Mouse (Mus musculus) neural tube, embryonic 11.5 days (tissue): Measurements from ENCODE around the gene Zfp791. TPM values are rescaled to one million over a fixed set of nuclear protein-coding genes. Genes with fewer than 3 reads are reported as not detected.

Experiments used
- ATAC-seq: fragments of 200-750 bp; cut with Nextera tagmentation; 2 replicates; pipeline ENCODE4 v1.8.0; 2017; ENCODE audit warnings: moderate number of reproducible peaks, mild to moderate bottlenecking, moderate TSS enrichment, moderate library complexity; ENCODE audit not compliant: insufficient read depth, low FRiP score, low TSS enrichment
- DNase-seq: peaks from one replicate; pipeline ENCODE4 v3.0.0-alpha.2; 2015; ENCODE audit warnings: low spot score
- H3K27ac ChIP-seq: fragments of 300-500 bp; sonication (generic); 2 replicates; pipeline ENCODE4 v1.5.1; 2014; ENCODE audit warnings: low read depth, mild to moderate bottlenecking, low read length
- H3K27me3 ChIP-seq: fragments of 300-500 bp; sonication (generic); 2 replicates; pipeline ENCODE4 v1.6.1; 2014; ENCODE audit warnings: mild to moderate bottlenecking, low read length, mixed read lengths; ENCODE audit not compliant: control insufficient read depth, insufficient read depth
- H3K36me3 ChIP-seq: fragments of 300-500 bp; sonication (generic); 2 replicates; pipeline ENCODE4 v1.6.1; 2014; ENCODE audit warnings: mild to moderate bottlenecking, low read length, moderate library complexity, mixed read lengths; ENCODE audit not compliant: control insufficient read depth, insufficient read depth
- H3K4me1 ChIP-seq: fragments of 300-500 bp; sonication (generic); 2 replicates; pipeline ENCODE4 v1.6.1; 2014; ENCODE audit warnings: low read length, mixed read lengths; ENCODE audit not compliant: control insufficient read depth, insufficient read depth
- H3K4me2 ChIP-seq: fragments of 300-500 bp; sonication (generic); 2 replicates; pipeline ENCODE4 v1.6.1; 2014; ENCODE audit warnings: low read depth, mild to moderate bottlenecking, moderate library complexity
- H3K4me3 ChIP-seq: fragments of 300-500 bp; sonication (generic); 2 replicates; pipeline ENCODE4 v1.5.1; 2014; ENCODE audit warnings: low read depth, low read length
- H3K9ac ChIP-seq: fragments of 300-500 bp; sonication (generic); 2 replicates; pipeline ENCODE4 v1.6.1; 2014; ENCODE audit warnings: mild to moderate bottlenecking, low read length
- H3K9me3 ChIP-seq: fragments of 300-500 bp; sonication (generic); 2 replicates; pipeline ENCODE4 v1.6.1; 2016; ENCODE audit warnings: low read length; ENCODE audit not compliant: control insufficient read depth
- WGBS: fragments of 180-500 bp; shearing (Covaris S2); extraction: QIAGEN DNeasy Blood & Tissue Kit; methylation state at CpG from one replicate; pipeline ENCODE4 v1.1.7; 2014; 5-methylcytosine and 5-hydroxymethylcytosine counted together
- polyA plus RNA-seq: library from polyadenylated mRNA; unstranded; fragments of >200 nt; fragmentation: Nextera tagmentation; extraction: Ambion mirVana; gene quantifications from 2 replicates; pipeline ENCODE4 v1.2.1, GENCODE M21; 2014

Zfp791 gene
- polyA plus RNA-seq, 1 experiment from 2014 or later: 1.7 TPM

- 2% methylated on average over 25 of the region's 25 CpGs for WGBS
- H3K27ac ChIP-seq: no peak overlapping the region
Measured at GRCm38 (mm10) chr8:85080214-85080531, 42.7 kb downstream of the Zfp791 start.

GRCm38 (mm10) chr8:85076993-85077392 lies 45.9 kb downstream of the Zfp791 start:
- 0% methylated on average over 2 of the region's 2 CpGs for WGBS
- H3K4me1 ChIP-seq: peaks cover 16% of the 10 kb centered on the region
- H3K4me3 ChIP-seq: no peak overlapping the region
- no peaks in the 10 kb centered on the region for H3K27me3 ChIP-seq
- no peak overlapping the region for H3K4me2 ChIP-seq
- no peaks in the 10 kb centered on the region for H3K9me3 ChIP-seq
- no peak for ATAC-seq
- no peak overlapping the region for H3K9ac ChIP-seq
- peak; percentile 81 for DNase-seq
- no peak overlapping the region for H3K27ac ChIP-seq
- peaks cover 13% of the 10 kb centered on the region for H3K36me3 ChIP-seq

More at GRCm38 (mm10) chr8:85080214-85080531, 42.7 kb downstream of the Zfp791 start:
- Histone ChIP-seq H3K27me3 (no peaks in the 10 kb centered on the region), H3K4me1 (peaks cover 18% of the 10 kb centered on the region; the same call in 1 of the 2 replicates), H3K4me3 (peak overlapping the region; percentile 90), H3K4me2 (peak overlapping the region; percentile 67), H3K36me3 (peaks cover 3% of the 10 kb centered on the region), H3K9ac (peak overlapping the region; percentile 86), H3K9me3 (no peaks in the 10 kb centered on the region)
- DNase-seq (no peak), ATAC-seq (no peak)

- DNase-seq: peak; percentile 47
- WGBS: 73% methylated on average over 9 of the region's 9 CpGs
- no peak overlapping the region for H3K9ac ChIP-seq
Measured at GRCm38 (mm10) chr8:85076001-85076400, 46.9 kb downstream of the Zfp791 start.

GRCm38 (mm10) chr8:85074617-85075016 lies 48.3 kb downstream of the Zfp791 start:
- DNase-seq (no peak), ATAC-seq (no peak)
- H3K4me3 ChIP-seq: no peak overlapping the region
- H3K36me3 ChIP-seq: peaks cover 13% of the 10 kb centered on the region
- no peaks in the 10 kb centered on the region for H3K9me3 ChIP-seq
- WGBS: 90% methylated on average over 10 of the region's 10 CpGs
- no peaks in the 10 kb centered on the region for H3K27me3 ChIP-seq
- no peak overlapping the region for H3K27ac ChIP-seq
- H3K4me1 ChIP-seq: peaks cover 6% of the 10 kb centered on the region; the same call in 1 of the 2 replicates
- H3K4me2 ChIP-seq: no peak overlapping the region
- no peak overlapping the region for H3K9ac ChIP-seq

More at GRCm38 (mm10) chr8:85076001-85076400, 46.9 kb downstream of the Zfp791 start:
- H3K4me2 ChIP-seq: no peak overlapping the region
- no peaks in the 10 kb centered on the region for H3K27me3 ChIP-seq
- no peak overlapping the region for H3K27ac ChIP-seq
- no peaks in the 10 kb centered on the region for H3K9me3 ChIP-seq
- no peak for ATAC-seq
- H3K36me3 ChIP-seq: peaks cover 13% of the 10 kb centered on the region
- peaks cover 9% of the 10 kb centered on the region; the same call in 1 of the 2 replicates for H3K4me1 ChIP-seq
- H3K4me3 ChIP-seq: no peak overlapping the region

- DNase-seq: no peak
- 88% methylated on average over 10 of the region's 10 CpGs for WGBS
Measured at GRCm38 (mm10) chr8:85074167-85074566, 48.7 kb downstream of the Zfp791 start.

GRCm38 (mm10) chr8:85073041-85073612 lies 49.8 kb downstream of the Zfp791 start:
- Histone ChIP-seq H3K27ac (no peak overlapping the region), H3K4me1 (peaks cover 5% of the 10 kb centered on the region; the same call in 1 of the 2 replicates), H3K4me3 (no peak overlapping the region), H3K4me2 (no peak overlapping the region), H3K36me3 (peaks cover 13% of the 10 kb centered on the region), H3K9ac (no peak overlapping the region), H3K9me3 (no peaks in the 10 kb centered on the region), H3K27me3 (no peaks in the 10 kb centered on the region)
- ATAC-seq: no peak
- WGBS: 95% methylated on average over 15 of the region's 15 CpGs
- no peak for DNase-seq

More at GRCm38 (mm10) chr8:85074167-85074566, 48.7 kb downstream of the Zfp791 start:
- no peak for ATAC-seq
- Histone ChIP-seq H3K27ac (no peak overlapping the region), H3K36me3 (peaks cover 13% of the 10 kb centered on the region), H3K9ac (no peak overlapping the region), H3K9me3 (no peaks in the 10 kb centered on the region), H3K4me3 (no peak overlapping the region), H3K4me1 (peaks cover 5% of the 10 kb centered on the region; the same call in 1 of the 2 replicates), H3K27me3 (no peaks in the 10 kb centered on the region), H3K4me2 (no peak overlapping the region)

- ATAC-seq (no peak), DNase-seq (no peak)
- Histone ChIP-seq H3K27me3 (no peaks in the 10 kb centered on the region), H3K4me2 (peak overlapping the region; percentile 66), H3K27ac (no peak overlapping the region; the same call in 1 of the 2 replicates), H3K9ac (peak overlapping the region; percentile 84), H3K36me3 (peaks cover 13% of the 10 kb centered on the region), H3K4me3 (peak overlapping the region; percentile 91), H3K9me3 (no peaks in the 10 kb centered on the region), H3K4me1 (peaks cover 5% of the 10 kb centered on the region; the same call in 1 of the 2 replicates)
- 42% methylated on average over 9 of the region's 9 CpGs for WGBS
Measured at GRCm38 (mm10) chr8:85072364-85072929, 50.4 kb downstream of the Zfp791 start.

GRCm38 (mm10) chr8:85071514-85072281 lies 51.2 kb downstream of the Zfp791 start, which contains the start of gene Dhps:
Gene Dhps, plus strand, starts transcription at chr8:85071757.
- peak within 1 kb of the TSS; percentile 66 for H3K4me2 ChIP-seq
- peak within 1 kb of the TSS; percentile 84 for H3K9ac ChIP-seq
- peaks cover 5% of the 10 kb centered on the region; the same call in 1 of the 2 replicates for H3K4me1 ChIP-seq
- H3K27me3 ChIP-seq: no peaks in the 10 kb centered on the region
- 0% methylated on average over 66 of the region's 68 CpGs for WGBS
- peak within 1 kb of the TSS; percentile 91 for H3K4me3 ChIP-seq
- H3K27ac ChIP-seq: peak within 1 kb of the TSS; percentile 88
- H3K36me3 ChIP-seq: peaks cover 13% of the 10 kb centered on the region
- peak; percentile 85 for ATAC-seq
- no peaks in the 10 kb centered on the region for H3K9me3 ChIP-seq
- peak; percentile 92 for DNase-seq
